Mouse (Mus musculus): ENCODE measurements around the gene Tnik.

Tnik gene

DNA sequence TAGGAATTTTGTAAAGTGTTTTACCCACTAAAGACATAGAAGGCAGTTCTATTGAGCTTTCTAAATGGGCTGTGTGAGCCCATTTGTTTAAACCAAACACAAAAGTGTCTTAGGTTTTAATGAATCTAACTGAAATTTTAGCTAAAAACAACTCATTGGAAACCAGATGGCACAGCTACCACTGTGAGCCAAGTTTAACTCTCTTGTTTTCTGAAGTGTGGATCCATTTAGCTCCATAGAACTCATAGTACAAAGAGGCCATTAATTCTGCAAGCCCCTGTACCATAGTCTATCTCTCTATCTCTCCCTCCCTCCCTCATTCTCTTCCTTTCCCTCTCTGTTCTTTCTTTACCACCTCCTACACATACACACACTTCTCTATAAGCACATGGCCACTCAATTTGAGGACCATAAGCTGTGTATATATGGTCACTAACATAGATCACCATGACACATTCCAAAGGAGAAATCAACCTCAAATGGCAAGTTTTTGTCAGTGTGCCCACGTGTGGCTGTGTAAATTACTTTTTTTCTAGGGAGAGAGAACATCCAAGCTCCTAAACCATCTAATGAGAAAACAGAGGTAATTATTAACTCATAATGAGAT lies 204.2 kb downstream of the Tnik start:
- DNase-seq (ENCODE audit: low read depth, low spot score): peak; percentile 54

DNA sequence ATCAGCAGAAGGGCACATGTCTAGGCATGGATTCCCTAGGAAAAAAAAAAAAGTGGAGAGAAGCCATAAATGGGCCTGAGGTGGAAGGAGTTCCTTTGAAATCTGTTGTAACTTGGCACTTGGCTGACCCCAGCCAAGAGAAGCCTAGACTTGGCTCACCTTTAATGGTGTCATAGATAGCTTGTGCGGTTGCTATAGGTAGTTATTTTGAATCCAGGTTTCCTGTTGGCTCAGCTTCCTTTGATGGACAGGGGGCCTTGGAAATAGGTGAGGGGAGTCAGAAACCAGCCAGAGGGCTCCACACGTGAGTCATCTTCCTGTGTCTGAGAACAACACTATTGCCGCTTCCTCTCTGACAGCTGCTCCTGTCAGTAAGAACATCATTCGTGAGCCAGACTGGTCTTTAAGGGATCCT lies 204.9 kb downstream of the Tnik start:
- DNase-seq (ENCODE audit: low read depth, low spot score): no peak

DNA sequence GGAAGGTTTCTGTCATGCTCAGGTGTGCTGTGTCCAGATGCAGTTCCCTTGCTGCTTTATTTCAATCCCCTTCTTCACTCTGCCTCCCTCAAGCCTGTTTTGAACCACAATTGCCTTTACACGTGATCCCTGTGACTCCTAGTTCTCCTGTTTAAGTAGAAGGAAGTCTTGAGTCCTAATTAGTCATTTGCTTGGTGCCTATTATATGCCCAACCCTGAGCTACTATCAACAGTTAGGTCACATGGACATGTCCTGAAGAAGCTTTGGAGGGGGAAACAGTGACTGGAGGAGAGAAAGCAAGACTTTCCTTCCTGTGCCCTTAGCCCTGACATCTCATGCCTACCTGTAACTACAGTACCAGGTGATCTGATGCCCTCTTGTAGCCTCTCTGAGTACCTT lies 210.4 kb downstream of the Tnik start:
- DNase-seq (ENCODE audit: low read depth, low spot score): no peak

DNA sequence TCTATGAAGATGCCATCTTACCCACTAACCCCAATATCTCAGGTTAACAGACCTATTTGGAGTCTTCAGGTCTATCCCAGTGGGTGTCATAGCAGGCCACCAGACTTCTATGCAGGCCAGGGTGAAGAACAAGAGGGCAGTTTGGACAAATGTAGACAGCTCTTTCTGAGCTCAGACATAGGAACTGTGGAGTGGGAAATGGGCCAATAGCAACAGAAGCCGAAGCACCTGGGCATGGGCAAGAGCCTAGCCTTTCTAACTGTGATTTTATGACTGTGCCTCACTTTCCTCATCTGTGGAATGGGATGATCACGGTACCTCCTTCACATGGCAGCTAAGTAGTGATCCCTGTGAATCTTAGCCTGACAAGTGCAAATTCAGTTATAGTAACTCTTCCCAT lies 214.4 kb downstream of the Tnik start:
- no peak for DNase-seq (ENCODE audit: low read depth, low spot score)

DNA sequence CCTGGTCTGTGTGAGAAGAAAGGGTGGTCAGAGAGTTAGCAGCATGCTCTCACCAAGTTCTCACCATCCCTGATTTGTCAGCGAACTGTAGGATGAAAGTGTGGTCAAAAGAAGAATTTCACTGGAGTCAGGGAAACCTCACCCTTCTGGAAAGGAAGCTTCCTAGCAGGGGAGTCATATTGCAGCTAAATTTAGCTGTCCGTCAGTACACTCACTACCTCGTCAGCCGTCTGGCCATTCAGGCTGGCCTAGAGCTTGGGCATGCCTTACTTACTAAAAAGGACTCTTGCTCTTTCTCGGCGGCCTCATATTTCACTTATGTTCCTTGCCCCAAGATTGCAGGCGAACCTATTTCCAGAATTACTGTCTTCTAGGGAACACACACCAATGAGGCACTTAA lies 222.7 kb downstream of the Tnik start:
- DNase-seq (ENCODE audit: low read depth, low spot score): no peak

DNA sequence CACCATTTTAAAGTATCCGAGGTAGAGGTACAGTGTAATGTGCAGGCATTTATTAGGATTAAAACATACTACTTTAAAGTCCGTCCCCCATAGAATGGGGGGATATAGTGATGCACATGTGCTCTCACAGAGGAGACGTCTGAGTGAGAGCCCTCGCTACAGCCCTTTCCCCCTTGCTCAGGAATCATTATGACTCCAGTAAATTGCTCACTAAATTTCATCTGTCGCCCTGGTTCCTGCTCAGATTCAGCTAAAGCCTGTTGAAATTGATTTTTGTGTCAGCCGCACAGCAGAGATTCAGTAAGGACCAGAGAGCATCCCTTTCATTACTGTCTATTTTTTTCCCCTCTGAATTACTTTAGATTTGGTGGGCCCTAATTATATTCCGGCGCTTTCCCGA lies 224.4 kb downstream of the Tnik start:
- DNase-seq (ENCODE audit: low read depth, low spot score): no peak

DNA sequence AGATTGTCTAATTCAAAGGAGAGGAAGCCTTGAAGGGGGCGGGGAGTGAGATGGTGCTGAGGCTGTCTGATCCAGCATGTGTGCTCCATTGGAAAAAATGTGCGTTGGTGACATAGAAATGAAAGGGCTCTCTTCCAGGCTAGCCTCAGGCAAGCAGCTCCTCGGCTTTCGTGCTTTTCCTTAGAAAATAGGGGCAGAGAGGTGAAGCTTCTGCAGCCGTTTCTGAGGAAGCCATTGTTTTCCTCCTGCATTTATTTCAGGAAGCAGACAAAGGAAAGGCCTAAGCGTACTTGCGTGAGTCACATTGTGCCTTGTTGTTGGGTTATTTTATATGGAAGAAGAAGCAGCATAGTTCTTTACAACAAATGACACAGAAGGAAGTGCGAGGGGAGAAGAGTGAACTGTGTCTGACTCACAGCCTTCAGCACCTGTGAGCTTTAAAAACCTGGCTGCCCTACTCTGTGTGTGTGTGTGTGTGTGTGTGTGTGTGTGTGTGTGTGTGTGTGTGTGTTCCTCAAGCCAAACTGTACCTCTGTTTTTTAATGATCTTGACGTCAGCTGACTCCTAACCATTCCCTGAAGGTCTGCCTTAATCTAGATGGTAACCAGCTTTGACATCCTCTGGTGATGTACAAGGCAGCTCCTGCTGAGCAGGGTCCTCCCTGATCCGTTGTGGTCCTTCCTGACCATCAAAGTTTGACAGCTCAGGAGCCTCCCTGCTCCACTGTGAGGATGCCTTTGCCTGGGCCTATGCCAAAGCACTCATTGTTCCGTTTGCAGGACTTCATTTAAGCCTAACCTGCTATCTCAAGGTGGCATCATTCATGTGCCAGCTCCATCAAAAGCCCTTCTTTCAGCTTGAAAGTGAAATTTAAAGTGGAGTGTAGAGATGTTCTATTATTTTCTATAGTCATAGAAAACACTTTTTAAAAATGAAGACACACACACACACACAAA lies 228.3 kb downstream of the Tnik start:
- DNase-seq (ENCODE audit: low read depth, low spot score): no peak

DNA sequence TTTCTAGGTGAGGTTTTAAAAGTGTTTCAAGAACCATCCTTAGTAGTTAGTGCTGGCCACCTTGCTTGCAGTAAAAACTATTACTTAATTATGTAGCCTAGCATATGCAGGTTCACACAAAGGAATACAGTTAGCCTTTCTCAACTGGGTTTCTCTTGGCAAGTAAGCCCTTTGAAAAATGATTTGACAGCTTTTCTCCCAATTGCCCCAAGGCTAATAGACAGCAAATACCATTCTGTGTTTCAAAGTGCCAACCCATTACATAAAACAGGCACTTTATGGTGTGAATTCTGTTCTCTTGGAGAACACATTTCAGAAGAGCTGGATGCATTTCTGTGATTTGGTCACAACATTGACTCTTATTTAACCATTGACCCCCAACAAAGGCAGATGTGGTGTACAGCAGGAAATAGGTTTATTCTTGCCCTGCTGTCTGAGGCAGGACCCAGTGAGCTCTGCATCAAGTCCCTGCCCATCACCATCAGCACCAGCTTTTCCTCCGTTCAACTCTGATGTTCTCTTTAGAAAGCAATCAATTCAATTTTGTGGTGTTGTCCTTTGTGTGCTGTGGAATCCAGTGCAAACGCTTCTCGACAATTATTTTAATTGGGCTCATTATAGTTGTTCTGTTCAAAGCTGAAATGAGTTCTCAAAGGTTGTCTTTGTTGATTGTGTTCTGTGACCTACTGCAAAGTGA lies 233.9 kb downstream of the Tnik start:
- no peak for DNase-seq (ENCODE audit: low read depth, low spot score)

DNA sequence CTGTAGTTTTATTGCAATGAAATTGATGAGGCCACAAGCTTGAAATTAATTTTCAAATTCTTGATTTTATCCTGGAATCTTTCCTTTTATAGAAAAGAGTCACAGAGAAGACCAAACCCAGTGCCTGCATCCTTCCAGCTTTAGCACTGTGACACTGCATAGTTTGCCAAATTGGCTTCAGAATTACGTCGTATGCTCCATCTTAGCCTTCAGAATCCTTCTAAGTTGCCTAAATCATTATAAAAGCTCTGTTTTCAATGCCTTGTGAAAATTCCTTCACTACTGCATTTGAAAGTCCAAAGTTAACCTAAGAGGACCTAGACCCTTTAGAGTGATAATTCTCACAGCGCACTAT lies 234.5 kb downstream of the Tnik start:
- DNase-seq (ENCODE audit: low read depth, low spot score): no peak

DNA sequence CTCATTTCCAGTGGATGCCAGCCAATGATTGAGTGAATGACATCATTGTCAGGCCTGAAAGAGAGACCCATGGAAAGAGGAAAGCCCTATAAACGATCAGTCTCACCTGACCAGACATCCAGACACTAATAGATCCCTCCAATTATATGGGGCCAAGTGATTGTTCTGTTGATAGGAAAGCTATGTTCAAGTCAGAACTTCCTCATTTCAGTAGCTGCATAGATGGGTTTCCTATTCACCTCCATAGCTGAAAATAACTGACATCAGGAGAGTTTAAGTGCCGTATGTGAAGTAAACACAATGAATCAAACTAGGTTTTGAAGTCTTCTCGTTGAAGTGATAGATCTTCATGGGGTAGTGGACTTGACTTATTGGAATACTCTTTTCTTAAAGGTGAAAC lies 239.7 kb downstream of the Tnik start:
- DNase-seq (ENCODE audit: low read depth, low spot score): no peak

DNA sequence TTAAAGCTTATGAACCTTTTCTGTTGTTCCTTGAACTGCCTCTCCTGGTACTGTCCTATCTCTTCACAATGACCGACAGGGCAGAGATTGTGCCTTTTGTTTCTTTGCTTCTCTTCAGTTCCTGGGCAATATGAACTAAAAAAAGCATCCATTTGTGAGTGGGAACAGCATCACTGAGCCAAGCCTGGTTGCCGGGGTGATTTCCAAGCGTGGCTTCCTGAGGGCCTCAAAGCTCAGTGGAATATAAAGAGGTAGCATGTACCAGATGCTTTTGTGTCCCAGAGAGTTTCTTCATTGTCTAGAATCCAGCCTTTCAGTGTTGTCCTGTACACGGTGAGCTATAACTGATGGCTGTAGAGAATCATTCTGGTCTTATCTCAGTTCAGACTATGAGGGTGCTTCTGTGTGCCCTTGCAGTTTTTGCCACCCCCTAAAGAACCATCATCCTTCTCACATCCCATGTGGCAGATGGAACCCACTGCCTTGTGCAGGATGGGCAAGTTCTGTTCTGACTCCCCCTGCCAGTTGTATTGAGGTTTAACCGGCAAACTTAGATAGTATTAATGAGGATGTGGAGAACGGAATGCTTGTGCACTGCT lies 246.4 kb downstream of the Tnik start:
- DNase-seq (ENCODE audit: low read depth, low spot score): no peak

DNA sequence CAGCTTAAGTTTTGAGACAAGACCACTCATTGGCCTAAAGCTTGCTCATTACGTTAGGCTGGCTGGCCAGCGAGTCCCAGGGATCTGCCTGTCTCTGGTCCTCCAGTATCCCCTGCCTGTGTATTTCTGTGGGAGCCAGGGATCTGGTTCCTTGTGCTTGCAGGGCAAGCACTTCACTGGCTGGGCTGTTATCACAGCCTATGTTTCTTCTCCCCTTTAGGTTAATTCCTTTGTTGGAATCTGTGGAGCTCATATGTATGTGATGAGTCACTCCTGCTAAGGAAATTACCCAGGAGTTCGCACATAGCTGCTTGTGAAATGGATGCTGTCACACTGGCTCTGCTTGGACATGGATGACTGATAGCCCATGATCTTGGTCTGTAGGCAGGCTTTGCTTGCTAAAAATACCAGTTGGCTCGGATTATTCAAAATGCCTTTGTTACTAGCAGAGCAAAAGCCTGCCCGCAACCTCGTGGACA lies 260.0 kb downstream of the Tnik start:
- DNase-seq (ENCODE audit: low read depth, low spot score): no peak

DNA sequence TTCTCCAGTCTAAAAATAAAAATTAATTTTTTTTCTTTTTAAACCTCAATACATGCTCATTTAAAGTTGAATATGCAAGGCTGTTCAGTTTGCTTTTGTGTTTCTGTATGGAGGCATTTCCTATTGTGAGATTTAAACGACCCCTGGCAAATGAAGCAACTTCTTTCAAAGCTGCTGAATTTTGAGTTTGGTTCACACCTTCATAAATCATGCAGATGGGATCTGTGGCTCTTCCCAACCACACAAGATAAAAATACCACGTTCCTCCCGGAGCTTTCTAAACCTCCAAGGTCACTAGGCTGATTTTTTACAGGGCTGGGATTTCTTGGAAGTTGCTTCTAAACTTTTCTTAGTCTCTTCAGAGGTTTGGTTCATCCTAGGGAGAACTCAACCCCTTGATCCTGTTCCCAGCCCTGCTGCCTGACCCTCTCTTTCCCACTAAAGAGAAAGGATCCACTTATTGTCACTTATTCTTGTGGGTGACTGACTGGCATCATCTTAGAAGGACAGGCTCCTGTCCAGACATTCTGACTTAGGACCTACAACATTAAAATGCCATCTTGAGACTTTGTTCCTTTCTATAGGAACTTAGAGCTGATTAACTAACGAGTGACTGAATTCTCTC lies 260.6 kb downstream of the Tnik start:
- no peak for DNase-seq (ENCODE audit: low read depth, low spot score)

DNA sequence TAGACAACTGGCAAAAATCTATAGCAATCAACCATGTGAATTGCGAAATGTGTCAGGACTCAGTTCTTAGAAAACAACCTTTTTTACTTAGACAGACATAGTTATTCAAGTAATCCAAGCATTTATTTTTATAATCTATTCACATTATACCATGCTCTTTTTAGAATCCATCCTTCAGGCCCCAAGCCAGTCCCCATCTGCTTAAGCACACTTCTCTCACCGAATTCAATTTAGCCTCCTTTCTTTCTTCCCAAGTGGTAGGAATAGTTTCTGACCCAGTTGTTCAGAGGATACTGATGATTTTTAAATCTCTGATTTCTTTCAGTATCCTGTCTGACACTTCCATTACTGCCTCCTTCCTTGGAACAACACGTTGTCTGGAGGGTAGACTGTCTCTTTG lies 261.5 kb downstream of the Tnik start:
- no peak for DNase-seq (ENCODE audit: low read depth, low spot score)

DNA sequence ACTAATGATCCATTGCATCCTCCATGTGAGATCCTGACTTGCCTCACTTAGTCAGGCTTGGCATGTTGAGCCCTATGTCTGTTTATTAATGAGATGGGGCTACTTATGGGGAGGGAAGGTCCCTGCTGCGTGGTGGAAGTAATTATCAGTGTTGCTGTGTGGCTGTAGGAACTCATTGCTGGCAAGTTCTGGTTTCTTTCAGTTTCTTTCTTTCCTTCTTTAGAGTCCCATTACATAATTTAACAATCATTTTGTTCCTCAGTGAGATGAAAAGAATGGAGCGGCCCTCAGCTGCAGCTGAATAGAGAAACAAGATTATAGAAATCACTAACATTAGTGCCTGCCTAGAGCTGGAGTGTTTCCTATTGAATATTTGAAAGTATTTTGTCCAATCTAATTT lies 263.7 kb downstream of the Tnik start:
- DNase-seq (ENCODE audit: low read depth, low spot score): no peak

DNA sequence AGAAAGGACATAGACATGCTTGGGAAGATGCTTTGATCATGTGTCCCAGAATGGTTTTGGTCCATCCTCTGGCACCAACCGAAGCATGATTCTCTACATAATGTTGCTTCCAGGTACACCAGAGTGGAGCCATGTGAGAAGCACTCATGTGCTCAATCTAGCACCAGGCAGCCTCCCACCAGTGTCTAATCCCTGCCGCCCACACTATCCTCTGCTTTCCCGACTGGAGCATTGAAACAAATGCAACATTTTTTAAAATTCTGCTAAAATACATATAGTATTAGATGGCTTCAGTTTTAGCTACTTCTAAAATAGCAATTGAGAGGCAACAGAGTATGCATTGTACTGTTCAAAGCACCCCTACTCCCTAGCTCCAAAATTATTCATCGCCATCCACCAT lies 264.2 kb downstream of the Tnik start:
- DNase-seq (ENCODE audit: low read depth, low spot score): no peak

DNA sequence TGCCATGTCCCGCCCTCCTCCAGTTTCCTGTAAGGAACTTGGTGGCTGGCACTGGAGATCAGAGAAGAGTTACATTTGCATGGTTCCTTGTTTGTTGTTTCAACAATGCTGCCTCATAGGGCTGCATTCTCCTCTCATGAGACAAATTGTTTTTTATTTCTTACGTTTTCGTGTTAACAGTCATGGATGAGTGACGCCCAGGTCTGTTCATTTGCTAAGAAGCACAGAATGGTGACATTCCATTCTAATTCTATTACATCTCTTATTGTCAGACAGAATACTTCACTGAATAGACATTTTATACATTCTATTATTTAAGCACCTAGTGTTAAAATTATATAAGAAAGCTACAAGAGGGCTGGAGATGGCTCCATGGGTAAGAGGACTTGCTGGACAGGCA lies 266.5 kb downstream of the Tnik start:
- DNase-seq (ENCODE audit: low read depth, low spot score): no peak

DNA sequence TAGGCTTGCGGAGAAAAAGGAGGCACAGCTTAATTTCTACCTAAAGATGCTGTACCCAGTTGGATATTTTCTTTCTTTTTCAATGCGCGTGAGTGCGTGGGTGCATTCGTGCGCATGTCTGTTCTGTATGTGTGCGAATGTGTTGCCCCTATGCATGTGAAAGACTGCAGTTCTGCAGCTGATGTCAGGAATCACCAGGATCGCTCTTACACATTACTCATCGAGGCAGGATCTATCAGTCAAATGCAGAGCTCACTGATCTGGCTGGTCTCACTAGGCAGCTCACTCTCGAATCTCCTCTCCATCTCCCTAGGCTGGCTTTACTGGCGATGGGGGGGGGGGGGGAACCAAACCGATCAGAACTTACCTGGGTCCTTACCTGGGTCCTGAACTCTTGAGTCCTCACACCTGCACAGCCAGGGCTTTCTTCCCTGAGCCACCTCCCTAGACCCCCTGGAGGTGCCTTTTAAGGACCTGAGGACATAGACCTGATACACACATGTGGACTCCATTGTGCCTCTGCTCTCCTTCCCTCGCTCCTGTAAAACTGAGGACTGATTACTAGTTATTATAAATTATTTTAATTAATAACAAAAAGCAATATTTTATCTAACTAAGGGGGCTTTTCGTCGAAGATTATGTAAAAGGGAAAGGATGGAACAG lies 268.4 kb downstream of the Tnik start:
- DNase-seq (ENCODE audit: low read depth, low spot score): no peak

DNA sequence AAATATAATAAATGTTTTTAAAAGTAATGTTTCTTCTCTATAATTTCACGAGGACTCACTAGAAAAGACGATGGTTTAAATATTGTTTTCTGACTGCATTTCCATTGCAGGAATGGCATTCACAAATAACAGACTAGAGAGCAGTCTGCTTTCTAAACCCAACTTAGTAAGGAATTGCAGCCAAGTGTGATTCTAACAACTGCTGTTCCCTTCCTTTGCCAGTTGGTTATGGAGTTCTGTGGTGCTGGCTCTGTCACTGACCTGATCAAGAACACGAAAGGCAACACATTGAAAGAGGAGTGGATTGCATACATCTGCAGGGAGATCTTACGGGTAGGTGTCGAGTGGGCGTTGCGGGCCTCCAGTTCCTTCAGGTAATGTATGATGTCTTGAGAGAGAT lies 269.7 kb downstream of the Tnik start:
- DNase-seq (ENCODE audit: low read depth, low spot score): no peak

DNA sequence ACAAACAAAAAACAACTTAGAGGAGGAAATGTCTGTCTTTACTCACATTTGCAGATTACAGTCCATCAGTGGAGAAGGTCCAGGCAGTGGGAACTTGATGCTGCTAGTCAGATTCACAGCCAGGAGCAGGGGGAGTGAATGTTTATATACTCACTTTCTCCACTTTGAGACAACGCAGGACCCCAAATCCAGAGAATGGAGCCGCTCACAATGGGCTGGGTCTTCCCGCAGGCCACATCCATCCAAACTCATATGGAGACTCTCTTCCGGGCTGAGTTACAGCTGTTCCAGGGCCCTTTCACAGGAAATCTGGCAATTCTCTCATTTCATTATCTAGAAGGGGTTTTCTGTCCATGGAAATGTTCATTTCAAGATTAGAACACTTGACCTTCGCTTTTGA lies 277.1 kb downstream of the Tnik start:
- DNase-seq (ENCODE audit: low read depth, low spot score): no peak

DNA sequence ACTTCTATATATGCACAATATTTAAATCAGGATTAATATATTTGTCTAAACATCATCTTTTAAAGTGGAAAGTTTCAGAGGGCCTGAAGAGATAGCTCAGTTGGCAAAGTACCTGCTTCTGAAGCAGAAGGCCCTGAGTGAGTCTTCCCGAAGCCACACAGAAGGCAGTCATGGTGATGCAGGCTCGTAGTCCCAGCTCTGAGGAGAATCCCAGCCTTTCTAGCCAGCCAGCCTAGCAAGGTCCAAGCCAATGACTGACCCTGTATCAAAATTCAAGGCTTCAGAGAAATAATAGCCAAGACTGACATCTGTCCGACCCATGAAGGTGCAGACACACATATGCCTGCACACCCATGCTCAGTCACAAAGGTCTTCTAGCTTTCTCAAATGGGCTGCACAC lies 279.9 kb downstream of the Tnik start:
- no peak for DNase-seq (ENCODE audit: low read depth, low spot score)

Data from brain, embryonic 18.5 days (tissue).